Mouse (Mus musculus) intestine, postnatal 0 days (tissue): ENCODE data around the gene Rassf3. TPM values are rescaled to one million over a fixed set of nuclear protein-coding genes. Genes with fewer than 3 reads are reported as not detected.

Experiments
- ATAC-seq: fragments of 200-750 bp; cut with Nextera tagmentation; 2 replicates; pipeline ENCODE4 v1.8.0; 2017; ENCODE audit warnings: mild to moderate bottlenecking, moderate TSS enrichment, moderate library complexity
- H3K27ac ChIP-seq: fragments of 300-500 bp; sonication (generic); 2 replicates; pipeline ENCODE4 v1.5.1; 2014; ENCODE audit warnings: mild to moderate bottlenecking, low read depth, low read length, moderate library complexity
- H3K27me3 ChIP-seq: fragments of 300-500 bp; sonication (generic); replicated peaks from 2 replicates; pipeline ENCODE4 v1.6.1; 2014; ENCODE audit warnings: low read length, mixed read lengths; ENCODE audit not compliant: control insufficient read depth, insufficient read depth
- H3K36me3 ChIP-seq: fragments of 300-500 bp; sonication (generic); 2 replicates; pipeline ENCODE4 v1.6.1; 2014; ENCODE audit warnings: mild to moderate bottlenecking, moderate library complexity; ENCODE audit not compliant: control insufficient read depth, insufficient read depth
- H3K4me1 ChIP-seq: fragments of 300-500 bp; sonication (generic); replicated peaks from 2 replicates; pipeline ENCODE4 v1.6.1; 2014; ENCODE audit warnings: antibody characterized with exemption, low read length, mixed read lengths; ENCODE audit not compliant: control insufficient read depth, insufficient read depth
- H3K4me2 ChIP-seq: fragments of 300-500 bp; sonication (generic); replicated peaks from 2 replicates; pipeline ENCODE4 v1.6.1; 2014; ENCODE audit warnings: low read depth, mild to moderate bottlenecking, moderate library complexity
- H3K4me3 ChIP-seq: fragments of 300-500 bp; sonication (generic); 2 replicates; pipeline ENCODE4 v1.5.1; 2014; ENCODE audit warnings: low read depth, low read length
- H3K9ac ChIP-seq: fragments of 300-500 bp; sonication (generic); 2 replicates; pipeline ENCODE4 v1.6.1; 2014; ENCODE audit warnings: mild to moderate bottlenecking, low read depth, low read length
- H3K9me3 ChIP-seq: fragments of 300-500 bp; sonication (generic); 2 replicates; pipeline ENCODE4 v1.6.1; 2016; ENCODE audit warnings: mixed run types; ENCODE audit not compliant: control insufficient read depth
- CTCF ChIP-seq: sonication (generic); IDR thresholded peaks from 2 replicates; pipeline ENCODE4 v1.5.1; 2016; ENCODE audit warnings: low read depth, mild to moderate bottlenecking, control low read depth, antibody characterized with exemption, moderate library complexity
- WGBS: fragments of 180-500 bp; shearing (Covaris S2); extraction: QIAGEN DNeasy Blood & Tissue Kit; methylation state at CpG from one replicate; pipeline ENCODE4 v1.1.7; 2014; 5-methylcytosine and 5-hydroxymethylcytosine counted together
- polyA plus RNA-seq: library from polyadenylated mRNA; unstranded; fragments of >200 nt; fragmentation: Nextera tagmentation; extraction: Ambion mirVana; gene quantifications from 2 replicates; pipeline ENCODE4 v1.2.1, GENCODE M21; 2015

The Rassf3 gene
- polyA plus RNA-seq, 1 experiment from 2014 or later: 16.7 TPM

- Histone ChIP-seq H3K4me1 (no peaks in the 10 kb centered on the region), H3K27me3 (no peaks in the 10 kb centered on the region), H3K36me3 (no peaks in the 10 kb centered on the region), H3K27ac (no peak overlapping the region), H3K4me2 (no peak overlapping the region), H3K9me3 (no peaks in the 10 kb centered on the region), H3K4me3 (no peak overlapping the region), H3K9ac (no peak overlapping the region)
- TF ChIP-seq CTCF: no peak
- ATAC-seq: no peak
- WGBS: 67% methylated on average over 1 of the region's 1 CpGs
Observed at GRCm38 (mm10) chr10:121483364-121483763, 7.2 kb upstream of the Rassf3 start.

DNA sequence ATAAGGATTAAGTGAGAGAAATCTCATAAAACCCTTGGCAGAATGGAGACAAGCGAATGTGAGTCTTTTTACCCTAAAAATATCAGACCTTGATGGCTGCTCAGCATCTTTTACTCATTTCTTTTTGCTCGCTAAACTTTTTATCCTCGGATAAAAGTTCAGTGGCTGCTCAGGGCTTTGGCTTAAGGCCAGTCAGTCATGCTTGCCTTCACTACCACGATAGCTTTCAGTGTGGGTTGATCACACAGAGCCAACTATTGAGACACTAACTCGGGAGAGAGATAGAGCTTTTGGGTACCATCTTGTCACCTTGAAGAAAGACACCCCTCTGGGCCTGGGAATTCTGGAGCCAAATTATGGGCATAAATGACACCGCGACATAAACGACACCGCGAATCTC is 5.0 kb upstream of the Rassf3 start:
- H3K4me1 ChIP-seq: 0 out of 2 replicates have a peak, but pooled peaks cover 4% of the 10 kb centered on the region
- H3K4me2 ChIP-seq: no peak overlapping the region
- WGBS: 94% methylated on average over 10 of the region's 10 CpGs
- H3K27ac ChIP-seq: no peak overlapping the region
- H3K4me3 ChIP-seq: no peak overlapping the region
- H3K9me3 ChIP-seq: no peaks in the 10 kb centered on the region
- no peak for ATAC-seq
- H3K27me3 ChIP-seq: no peaks in the 10 kb centered on the region
- no peak for TF ChIP-seq CTCF
- H3K36me3 ChIP-seq: no peaks in the 10 kb centered on the region
- no peak overlapping the region for H3K9ac ChIP-seq

DNA sequence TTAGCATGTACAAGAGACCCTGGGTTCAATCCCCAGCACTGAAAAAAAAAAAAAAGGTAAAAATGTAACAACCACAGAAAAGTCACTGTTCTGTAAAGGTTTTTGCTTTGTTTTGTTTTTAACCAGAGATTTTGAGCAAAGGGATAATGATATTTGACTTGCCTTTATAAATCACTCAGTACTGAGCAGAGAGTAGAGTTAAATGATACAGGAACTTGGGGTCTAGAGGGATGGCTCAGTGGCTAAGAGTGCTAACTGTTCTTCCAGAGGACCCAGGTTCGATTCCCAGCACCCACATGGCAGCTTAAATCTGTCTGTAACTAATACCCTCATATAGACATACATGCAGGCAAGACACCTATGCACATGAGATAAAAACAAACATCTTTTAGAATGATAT is 3.8 kb upstream of the Rassf3 start:
- no peak for ATAC-seq
- no peak for TF ChIP-seq CTCF
- 0 out of 2 replicates have a peak, but pooled peaks cover 4% of the 10 kb centered on the region for H3K4me1 ChIP-seq

DNA sequence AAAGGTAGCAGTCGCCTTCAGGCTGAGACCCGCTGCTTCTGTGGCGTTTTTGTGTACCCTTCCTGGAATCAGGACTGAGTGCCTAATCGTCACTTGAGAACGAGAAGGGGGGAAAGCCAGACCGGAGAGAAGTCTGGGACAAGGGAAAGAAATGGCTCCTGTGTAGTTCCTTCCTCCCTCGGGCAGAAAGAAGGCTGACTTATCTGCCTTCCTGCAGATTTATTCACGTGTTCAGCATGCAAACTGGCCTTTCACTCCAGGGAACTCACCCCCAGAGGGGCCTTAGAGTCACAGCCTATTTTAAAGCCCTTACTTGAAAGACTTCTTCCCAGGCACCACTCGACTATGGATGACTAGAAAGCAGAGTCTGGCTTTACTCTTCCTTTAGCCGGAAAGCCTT is 1.3 kb upstream of the Rassf3 start:
- no peak for ATAC-seq
- Histone ChIP-seq H3K27ac (peak overlapping the region; percentile 2; the same call in 1 of the 2 replicates), H3K9ac (no peak overlapping the region), H3K36me3 (no peaks in the 10 kb centered on the region), H3K27me3 (no peaks in the 10 kb centered on the region), H3K4me3 (no peak overlapping the region), H3K4me1 (peaks cover 11% of the 10 kb centered on the region; the same call in 1 of the 2 replicates), H3K4me2 (no peak overlapping the region), H3K9me3 (no peaks in the 10 kb centered on the region)
- WGBS: 47% methylated on average over 10 of the region's 10 CpGs
- no peak for TF ChIP-seq CTCF

More for the DNA sequence above, 3.8 kb upstream of the Rassf3 start:
- no peaks in the 10 kb centered on the region for H3K9me3 ChIP-seq
- H3K4me2 ChIP-seq: no peak overlapping the region
- H3K9ac ChIP-seq: no peak overlapping the region
- no peak overlapping the region for H3K27ac ChIP-seq
- H3K4me3 ChIP-seq: no peak overlapping the region
- H3K27me3 ChIP-seq: no peaks in the 10 kb centered on the region
- 94% methylated on average over 1 of the region's 1 CpGs for WGBS
- H3K36me3 ChIP-seq: no peaks in the 10 kb centered on the region

DNA sequence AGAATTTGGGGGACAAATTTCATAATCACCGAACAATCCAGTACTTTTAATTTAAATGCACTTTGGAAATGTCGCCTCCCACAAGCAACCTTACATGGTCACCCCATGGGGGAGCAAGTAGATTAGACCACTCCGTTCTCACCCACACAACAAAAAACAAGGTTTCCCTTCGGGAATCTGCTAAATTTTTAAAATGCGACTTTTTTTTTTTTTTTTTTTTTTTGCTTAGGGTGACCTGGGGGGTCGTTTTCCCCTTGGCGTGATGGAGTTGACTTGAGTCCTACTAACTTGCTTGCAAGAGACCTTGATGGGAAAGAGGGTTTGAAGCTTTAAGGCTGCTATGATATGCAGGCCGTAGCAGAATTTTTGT is 806 bp upstream of the Rassf3 start:
- Histone ChIP-seq H3K27me3 (no peaks in the 10 kb centered on the region), H3K4me2 (peak overlapping the region; percentile 69), H3K9me3 (no peaks in the 10 kb centered on the region), H3K27ac (0 out of 2 replicates have a peak overlapping the region, but pooled peaks have one; percentile 2), H3K9ac (peak overlapping the region; percentile 37; the same call in 1 of the 2 replicates), H3K36me3 (no peaks in the 10 kb centered on the region), H3K4me3 (peak overlapping the region; percentile 69; the same call in 1 of the 2 replicates), H3K4me1 (peaks cover 11% of the 10 kb centered on the region; the same call in 1 of the 2 replicates)
- TF ChIP-seq CTCF: no peak
- 42% methylated on average over 8 of the region's 8 CpGs for WGBS
- ATAC-seq: no peak

DNA sequence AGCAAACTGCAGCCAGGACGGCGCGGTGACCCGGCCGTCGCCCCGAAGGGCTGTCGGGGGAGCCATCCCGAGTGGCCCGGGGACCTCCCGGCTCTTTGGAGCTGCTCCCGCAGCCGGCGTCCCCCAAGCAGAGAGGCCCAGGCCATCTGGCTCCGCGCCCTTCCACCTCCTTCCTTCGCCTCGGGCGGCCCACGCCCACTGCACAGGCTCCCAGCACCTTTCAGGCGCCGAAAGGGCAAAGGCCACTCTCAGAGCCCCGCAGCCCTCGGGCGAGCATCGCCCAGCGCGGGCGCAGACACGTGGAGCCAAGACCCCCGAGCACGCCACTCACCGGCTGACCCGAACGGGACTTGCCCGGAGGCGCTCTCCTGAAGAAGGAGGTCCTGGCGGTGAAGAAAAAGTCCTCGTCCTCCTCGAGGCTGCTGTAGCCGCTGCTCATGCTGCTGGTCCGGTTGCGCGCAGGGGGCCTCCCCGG is 438 bp downstream of the Rassf3 start:
- H3K9me3 ChIP-seq: no peaks in the 10 kb centered on the region
- H3K27me3 ChIP-seq: no peaks in the 10 kb centered on the region
- H3K4me1 ChIP-seq: peaks cover 11% of the 10 kb centered on the region; the same call in 1 of the 2 replicates
- peak overlapping the region; percentile 94 for H3K27ac ChIP-seq
- WGBS: under 1% methylated on average over 45 of the region's 45 CpGs
- H3K36me3 ChIP-seq: no peaks in the 10 kb centered on the region
- H3K4me2 ChIP-seq: peak overlapping the region; percentile 69
- peak overlapping the region; percentile 69 for H3K4me3 ChIP-seq
- peak overlapping the region; percentile 67 for H3K9ac ChIP-seq
- peak; percentile 1; the same call in 1 of the 2 replicates for TF ChIP-seq CTCF
- ATAC-seq: peak; percentile 75
